Mouse (Mus musculus) lung, postnatal 0 days (tissue): ENCODE data around the gene Ccnb3.

Experiments used
- CTCF ChIP-seq: IDR thresholded peaks from 2 replicates; pipeline ENCODE4 v1.5.1; 2016; ENCODE audit warnings: antibody characterized with exemption, mild to moderate bottlenecking
- EP300 ChIP-seq: IDR thresholded peaks from 2 replicates; pipeline ENCODE4 v1.6.1; 2016; ENCODE audit warnings: antibody characterized with exemption, mild to moderate bottlenecking, control low read depth

DNA sequence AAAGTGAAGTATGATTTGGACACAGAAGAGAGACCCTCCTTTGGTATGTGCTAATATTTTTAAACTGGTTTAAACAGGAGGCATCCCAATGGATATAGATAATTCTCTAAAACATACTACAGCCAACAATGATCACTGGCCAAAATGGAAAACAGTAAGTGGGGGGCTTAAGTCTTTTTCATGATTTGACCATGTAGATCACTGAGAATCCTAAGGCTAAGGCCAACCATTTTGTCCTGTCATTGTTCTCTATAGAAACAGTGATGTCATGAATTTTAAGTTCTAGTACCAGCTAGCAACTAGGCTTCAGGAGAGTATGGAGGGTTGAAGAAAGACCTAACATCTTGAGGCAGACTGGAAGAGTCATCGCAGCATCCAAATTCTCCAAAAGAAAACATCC lies 25.8 kb upstream of the Ccnb3 start, which contains the start of gene Akap4:
- no peak for TF ChIP-seq CTCF
- no peak for TF ChIP-seq EP300
